Mouse (Mus musculus) layer of hippocampus, postnatal 10 days (tissue): ENCODE results near the gene Igdcc3. TPM values are rescaled to one million over a fixed set of nuclear protein-coding genes. Genes with fewer than 3 reads are reported as not detected.

Experiments used
- DNase-seq, 2 experiments: peaks; one replicate each; pipeline ENCODE4 v3.0.0; 2021; ENCODE audit warnings: low spot score in 2 of 2
- total RNA-seq, 2 experiments: library from RNA; stranded (reverse); gene quantifications; 2 replicates each; pipeline ENCODE4 v1.2.3; 2021

Igdcc3 gene
- total RNA-seq, 2 experiments from 2014 or later: 5.4 to 7.1 TPM

DNA sequence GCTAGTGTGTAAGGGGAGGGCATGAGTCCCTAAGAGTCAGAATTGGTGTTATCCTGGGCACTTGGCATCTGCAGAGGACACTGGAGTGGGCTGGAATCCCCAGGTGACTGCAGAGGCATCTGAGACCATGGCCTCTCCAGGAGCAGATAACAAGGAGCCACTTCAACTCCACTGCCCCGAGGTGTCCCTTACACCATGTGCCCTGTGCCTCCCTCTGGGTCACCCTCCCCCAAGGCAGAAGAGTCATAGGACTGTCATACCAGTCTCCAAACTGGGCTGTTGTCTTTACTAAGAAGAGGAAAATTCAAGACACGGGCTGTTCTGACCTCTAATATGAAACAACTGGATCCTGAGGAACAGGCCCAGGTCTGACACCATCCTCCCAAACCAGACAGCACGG, 93.7 kb downstream of the Igdcc3 start:
- no peak for DNase-seq

Other genes starting within 250 kb of the Igdcc3 start
- under 1 TPM; 0.07 to 0.25 TPM for gene Slc24a1, start 189.6 kb upstream of the Igdcc3 start, total RNA-seq
- gene Ints14, start 180.3 kb upstream of the Igdcc3 start, total RNA-seq: 10 to 100 TPM; 21.9 to 23.3 TPM
- 100 to 1,000 TPM; 154 to 163 TPM for gene Hacd3, start 119.5 kb upstream of the Igdcc3 start, total RNA-seq
- gene Dpp8, start 108.8 kb upstream of the Igdcc3 start, total RNA-seq: 100 to 1,000 TPM; 134 to 140 TPM
- gene Igdcc4, start 39.7 kb upstream of the Igdcc3 start, total RNA-seq: 10 to 100 TPM; 37.7 to 44.7 TPM
- gene Parp16, start 54.2 kb downstream of the Igdcc3 start, total RNA-seq: 1 to 10 TPM; 4.5 to 5.6 TPM
- gene Cilp, start 124.0 kb downstream of the Igdcc3 start, total RNA-seq: under 1 TPM in 1 of 2 experiments, not detected in 1; 0.18 TPM
- 10 to 100 TPM; 27.8 to 31.6 TPM for gene Clpx, start 153.1 kb downstream of the Igdcc3 start, total RNA-seq
- 10 to 100 TPM; 23.2 to 25.4 TPM for gene Pdcd7, start 204.9 kb downstream of the Igdcc3 start, total RNA-seq
- gene Ubap1l, start 219.9 kb downstream of the Igdcc3 start, total RNA-seq: 1 to 10 TPM; 4.6 to 5.3 TPM